Mouse (Mus musculus): ENCODE measurements at regions not wholly inside any gene's neighbourhood (a gene's known extent, or its start where the extent isn't known, plus 50 kb on each side); places are given as distances from the start of the nearest gene placed in this dataset.

GRCm38 (mm10) chr1:19951680-19952248 lies 666.1 kb downstream of the Pkhd1 start:
- H3K4me1 ChIP-seq (ENCODE audit: control insufficient read depth, insufficient read depth, low read length): peaks cover 3% of the 10 kb centered on the region; the same call in 1 of the 2 replicates
- no peak for TF ChIP-seq POLR2A (IDR thresholded peaks at IDR 0.05; ENCODE audit: borderline replicate concordance, extremely low read depth, insufficient read depth, insufficient read length)
- H3K9ac ChIP-seq (ENCODE audit: low read depth, low read length, severe bottlenecking): no peak overlapping the region
- no peaks in the 10 kb centered on the region for H3K27me3 ChIP-seq (ENCODE audit: control insufficient read depth, insufficient read depth, low read length)
- ATAC-seq (ENCODE audit: low FRiP score, low read depth) (no peak), DNase-seq (ENCODE audit: low spot score) (no peak)
- H3K27ac ChIP-seq (replicated peaks; ENCODE audit: low read depth, low read length): no peak overlapping the region
- WGBS: 53% methylated on average over 8 of the region's 8 CpGs
- no peaks in the 10 kb centered on the region for H3K36me3 ChIP-seq (ENCODE audit: control insufficient read depth, insufficient read depth, low read length)
- H3K9me3 ChIP-seq (ENCODE audit: control insufficient read depth, low read length): no peaks in the 10 kb centered on the region
- no peak overlapping the region for H3K4me3 ChIP-seq (replicated peaks; ENCODE audit: low read length)
- H3K4me2 ChIP-seq (replicated peaks; ENCODE audit: low read depth, low read length, severe bottlenecking): no peak overlapping the region

- no peak for TF ChIP-seq POLR2A (IDR thresholded peaks at IDR 0.05; ENCODE audit: borderline replicate concordance, extremely low read depth, insufficient read depth, insufficient read length)
- 47% methylated on average over 4 of the region's 4 CpGs for WGBS
- Histone ChIP-seq H3K4me3 (replicated peaks; ENCODE audit: low read length) (no peak overlapping the region), H3K9me3 (ENCODE audit: control insufficient read depth, low read length) (no peaks in the 10 kb centered on the region), H3K27ac (replicated peaks; ENCODE audit: low read depth, low read length) (no peak overlapping the region), H3K9ac (ENCODE audit: low read depth, low read length, severe bottlenecking) (no peak overlapping the region), H3K4me1 (ENCODE audit: control insufficient read depth, insufficient read depth, low read length) (peaks cover 3% of the 10 kb centered on the region; the same call in 1 of the 2 replicates), H3K27me3 (ENCODE audit: control insufficient read depth, insufficient read depth, low read length) (no peaks in the 10 kb centered on the region), H3K36me3 (ENCODE audit: control insufficient read depth, insufficient read depth, low read length) (no peaks in the 10 kb centered on the region), H3K4me2 (replicated peaks; ENCODE audit: low read depth, low read length, severe bottlenecking) (no peak overlapping the region)
- no peak for ATAC-seq (ENCODE audit: low FRiP score, low read depth)
- peak; percentile 34 for DNase-seq (ENCODE audit: low spot score)
Observed at GRCm38 (mm10) chr1:19973364-19973763, 644.5 kb downstream of the Pkhd1 start.

GRCm38 (mm10) chr1:19973981-19974380 lies 643.9 kb downstream of the Pkhd1 start:
- no peak for TF ChIP-seq POLR2A (IDR thresholded peaks at IDR 0.05; ENCODE audit: borderline replicate concordance, extremely low read depth, insufficient read depth, insufficient read length)
- ATAC-seq (ENCODE audit: low FRiP score, low read depth) (peak; percentile 44; the same call in 1 of the 2 replicates), DNase-seq (ENCODE audit: low spot score) (peak; percentile 26)
- Histone ChIP-seq H3K4me3 (replicated peaks; ENCODE audit: low read length) (no peak overlapping the region), H3K36me3 (ENCODE audit: control insufficient read depth, insufficient read depth, low read length) (no peaks in the 10 kb centered on the region), H3K9ac (ENCODE audit: low read depth, low read length, severe bottlenecking) (no peak overlapping the region), H3K9me3 (ENCODE audit: control insufficient read depth, low read length) (no peaks in the 10 kb centered on the region), H3K4me1 (ENCODE audit: control insufficient read depth, insufficient read depth, low read length) (peaks cover 3% of the 10 kb centered on the region; the same call in 1 of the 2 replicates), H3K27ac (replicated peaks; ENCODE audit: low read depth, low read length) (no peak overlapping the region), H3K4me2 (replicated peaks; ENCODE audit: low read depth, low read length, severe bottlenecking) (no peak overlapping the region), H3K27me3 (ENCODE audit: control insufficient read depth, insufficient read depth, low read length) (no peaks in the 10 kb centered on the region)
- WGBS: 22% methylated on average over 2 of the region's 2 CpGs

- no peak for DNase-seq (ENCODE audit: low spot score)
- Histone ChIP-seq H3K9me3 (ENCODE audit: control insufficient read depth, low read length) (no peaks in the 10 kb centered on the region), H3K9ac (ENCODE audit: low read depth, low read length, severe bottlenecking) (no peak overlapping the region), H3K27ac (replicated peaks; ENCODE audit: low read depth, low read length) (no peak overlapping the region), H3K4me3 (replicated peaks; ENCODE audit: low read length) (no peak overlapping the region), H3K4me2 (replicated peaks; ENCODE audit: low read depth, low read length, severe bottlenecking) (no peak overlapping the region), H3K27me3 (ENCODE audit: control insufficient read depth, insufficient read depth, low read length) (no peaks in the 10 kb centered on the region), H3K36me3 (ENCODE audit: control insufficient read depth, insufficient read depth, low read length) (no peaks in the 10 kb centered on the region), H3K4me1 (ENCODE audit: control insufficient read depth, insufficient read depth, low read length) (no peaks in the 10 kb centered on the region)
- ATAC-seq (ENCODE audit: low FRiP score, low read depth): no peak
- TF ChIP-seq POLR2A (IDR thresholded peaks at IDR 0.05; ENCODE audit: borderline replicate concordance, extremely low read depth, insufficient read depth, insufficient read length): no peak
Observed at GRCm38 (mm10) chr1:19975436-19975835, 642.4 kb downstream of the Pkhd1 start.

- no peak for TF ChIP-seq POLR2A (IDR thresholded peaks at IDR 0.05; ENCODE audit: borderline replicate concordance, extremely low read depth, insufficient read depth, insufficient read length)
- no peaks in the 10 kb centered on the region for H3K9me3 ChIP-seq (ENCODE audit: control insufficient read depth, low read length)
- 0 out of 2 replicates have a peak, but pooled peaks cover 6% of the 10 kb centered on the region for H3K4me1 ChIP-seq (ENCODE audit: control insufficient read depth, insufficient read depth, low read length)
- H3K27me3 ChIP-seq (ENCODE audit: control insufficient read depth, insufficient read depth, low read length): no peaks in the 10 kb centered on the region
- DNase-seq (ENCODE audit: low spot score): no peak
- no peak overlapping the region for H3K4me3 ChIP-seq (replicated peaks; ENCODE audit: low read length)
- no peaks in the 10 kb centered on the region for H3K36me3 ChIP-seq (ENCODE audit: control insufficient read depth, insufficient read depth, low read length)
- ATAC-seq (ENCODE audit: low FRiP score, low read depth): no peak
- 38% methylated on average over 1 of the region's 1 CpGs for WGBS
- H3K4me2 ChIP-seq (replicated peaks; ENCODE audit: low read depth, low read length, severe bottlenecking): no peak overlapping the region
- H3K27ac ChIP-seq (replicated peaks; ENCODE audit: low read depth, low read length): no peak overlapping the region
- H3K9ac ChIP-seq (ENCODE audit: low read depth, low read length, severe bottlenecking): no peak overlapping the region
Observed at GRCm38 (mm10) chr1:19981189-19981588, 636.7 kb downstream of the Pkhd1 start.

Data from limb, embryonic 14.5 days (tissue).